Mouse (Mus musculus) common myeloid progenitor, adult 5-6 weeks (primary cell): ENCODE measurements at regions not wholly inside any gene's neighbourhood (a gene's known extent, or its start where the extent isn't known, plus 50 kb on each side); places are given as distances from the start of the nearest gene placed in this dataset.

Experiments
- ATAC-seq: replicated peaks from 2 replicates; pipeline ENCODE4 v1.8.0; 2016; ENCODE audit warnings: low read depth, mild to moderate bottlenecking, moderate TSS enrichment, inconsistent platforms; ENCODE audit not compliant: poor library complexity, severe bottlenecking

DNA sequence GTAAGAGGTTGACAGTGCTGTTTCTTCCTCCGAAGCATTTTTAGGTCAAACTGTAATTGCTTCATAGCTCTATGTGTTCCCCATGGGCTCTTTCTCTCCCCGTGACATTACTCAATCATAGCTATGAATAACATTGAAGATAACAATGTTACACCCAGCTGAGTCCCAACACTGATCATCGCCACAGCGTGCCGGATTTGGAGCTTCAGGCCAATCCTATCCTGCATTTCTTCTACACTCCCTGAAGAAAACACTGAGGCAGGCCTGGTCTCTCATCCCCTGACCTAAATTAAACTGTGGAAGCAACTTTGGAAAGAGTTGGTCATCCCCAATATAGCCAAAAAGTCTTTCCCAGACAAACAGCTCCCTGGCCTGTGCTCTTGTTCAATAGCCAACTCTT is 168.7 kb upstream of the Phyhipl start:
- ATAC-seq, result no peak

DNA sequence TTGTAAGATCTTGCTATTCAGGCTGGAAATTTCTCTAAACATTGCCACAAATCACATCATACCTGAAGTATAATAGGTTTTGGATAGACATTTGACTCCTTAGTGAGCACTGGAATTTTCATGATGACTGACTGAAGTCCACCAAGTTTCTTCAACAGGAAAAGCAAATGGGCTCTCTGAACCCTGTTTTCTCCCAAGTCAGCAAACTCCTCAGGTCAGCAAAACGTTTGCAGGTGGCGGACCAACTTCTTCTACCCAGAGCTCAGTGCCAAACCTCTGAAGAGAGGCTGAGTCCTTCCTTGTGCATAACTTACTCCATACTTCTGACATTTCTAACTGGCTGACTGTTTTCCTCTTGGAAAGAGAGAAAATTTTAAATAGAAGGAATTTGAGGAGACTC is 164.2 kb upstream of the Phyhipl start:
- no peak for ATAC-seq

DNA sequence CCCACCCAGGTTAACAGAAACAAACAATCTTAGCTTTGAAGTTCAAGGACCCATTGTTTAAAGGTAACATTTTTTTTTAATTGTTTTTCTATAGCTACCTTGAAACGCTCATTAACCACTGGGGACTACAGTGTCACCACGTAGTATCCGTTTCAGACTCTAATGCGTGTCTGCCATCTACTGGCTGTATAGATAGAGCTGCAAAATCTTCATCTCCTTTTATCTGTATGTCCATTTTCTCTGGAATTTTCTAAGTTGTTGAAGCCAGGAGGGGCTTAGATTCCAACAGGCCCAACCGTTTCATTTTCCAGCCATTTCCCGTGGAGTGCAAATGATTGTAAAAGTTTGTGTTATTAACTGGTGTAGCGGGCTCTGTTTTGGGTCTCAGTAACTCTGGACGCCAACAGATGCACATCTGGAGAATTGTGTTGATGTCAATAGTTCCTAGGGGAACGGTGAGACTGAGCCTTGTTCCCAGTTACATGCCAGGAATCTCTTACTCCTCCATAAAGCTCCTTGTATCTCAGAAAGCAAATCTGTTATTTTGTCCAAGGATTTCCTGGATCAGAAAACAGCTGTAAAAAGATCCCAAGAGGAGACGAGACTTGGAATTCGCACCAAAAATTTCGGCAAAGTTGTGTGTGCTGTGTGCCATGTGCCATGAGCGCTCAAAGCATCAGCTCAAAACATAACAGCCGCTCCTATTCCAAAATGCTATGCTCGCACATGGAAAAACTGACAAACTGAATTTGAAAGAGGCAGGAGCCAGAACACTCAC is 158.8 kb upstream of the Phyhipl start:
- no peak for ATAC-seq

DNA sequence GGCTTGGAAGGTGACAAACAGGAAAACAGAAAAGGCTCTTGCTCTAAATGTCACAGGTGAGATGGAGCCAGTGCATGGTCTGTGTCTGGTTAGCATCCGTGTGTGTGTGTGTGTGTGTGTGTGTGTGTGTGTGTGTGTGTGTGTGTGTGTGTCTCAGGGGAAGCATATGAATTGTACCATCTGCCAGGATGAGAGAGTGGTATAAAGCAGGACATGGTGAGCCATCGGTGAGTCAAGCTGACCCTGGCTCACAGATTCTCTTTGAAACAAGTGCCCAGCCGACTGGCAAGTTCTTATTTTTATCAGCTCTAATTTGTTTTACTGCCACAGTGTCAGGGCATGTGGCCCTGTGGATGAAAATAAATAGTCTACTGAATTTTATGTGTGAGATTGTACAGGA is 153.6 kb upstream of the Phyhipl start:
- ATAC-seq, result no peak

DNA sequence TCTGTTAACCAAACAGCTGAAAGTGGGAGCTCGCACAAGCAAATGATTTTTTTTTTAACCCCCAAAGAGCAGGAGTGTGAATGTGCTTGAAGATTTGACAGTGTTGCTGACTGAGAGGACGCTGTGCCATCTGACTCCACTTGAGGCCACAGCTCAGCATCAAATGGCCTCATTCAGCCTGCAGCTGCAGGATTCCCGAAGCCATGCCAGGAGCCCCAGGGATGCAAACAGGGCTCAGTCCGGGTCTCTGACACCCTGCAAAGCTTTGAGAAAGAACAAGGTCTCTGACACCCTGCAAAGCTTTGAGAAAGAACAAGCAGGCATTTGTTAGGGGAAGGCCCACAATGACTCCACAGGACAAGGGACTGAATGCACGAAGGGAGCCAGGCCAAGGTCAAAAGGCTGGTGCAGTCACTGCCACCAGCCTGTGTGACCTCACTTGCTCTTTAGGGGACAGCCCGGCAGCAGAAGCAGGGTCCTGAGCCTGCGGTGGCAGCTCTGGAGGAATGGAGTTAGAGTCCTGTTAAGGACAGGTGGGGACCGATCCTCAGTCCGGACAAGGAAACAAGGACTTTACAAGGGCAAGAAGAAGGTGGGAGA is 151.1 kb upstream of the Phyhipl start:
- no peak for ATAC-seq

DNA sequence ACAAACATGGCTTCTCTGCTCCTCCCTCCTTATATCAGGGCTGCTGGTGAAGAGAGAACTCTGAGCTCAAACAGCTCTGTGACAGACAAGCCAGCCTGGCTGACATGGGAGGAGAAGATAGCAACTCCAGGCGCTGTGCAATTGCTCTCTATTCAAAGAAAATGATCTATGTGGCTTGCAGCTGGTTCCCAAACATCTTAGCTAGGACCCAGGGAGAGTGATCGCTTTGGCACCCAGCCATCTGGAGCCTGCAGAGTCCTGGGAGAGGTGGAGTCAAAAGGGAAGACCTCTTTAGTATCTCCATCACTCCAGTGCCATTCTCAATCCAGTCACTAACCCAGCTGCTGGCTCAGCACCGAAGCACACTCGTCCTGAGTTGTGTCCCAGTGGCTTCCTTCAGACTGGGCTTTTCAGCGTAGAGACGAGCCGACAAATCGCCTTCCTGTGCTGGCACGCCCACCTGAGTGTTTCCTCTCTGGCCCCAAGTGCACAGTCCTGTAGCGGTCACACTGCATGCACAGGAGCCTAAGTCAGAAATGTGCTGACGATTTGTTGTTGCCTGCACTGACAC is 145.1 kb upstream of the Phyhipl start:
- ATAC-seq, result no peak

DNA sequence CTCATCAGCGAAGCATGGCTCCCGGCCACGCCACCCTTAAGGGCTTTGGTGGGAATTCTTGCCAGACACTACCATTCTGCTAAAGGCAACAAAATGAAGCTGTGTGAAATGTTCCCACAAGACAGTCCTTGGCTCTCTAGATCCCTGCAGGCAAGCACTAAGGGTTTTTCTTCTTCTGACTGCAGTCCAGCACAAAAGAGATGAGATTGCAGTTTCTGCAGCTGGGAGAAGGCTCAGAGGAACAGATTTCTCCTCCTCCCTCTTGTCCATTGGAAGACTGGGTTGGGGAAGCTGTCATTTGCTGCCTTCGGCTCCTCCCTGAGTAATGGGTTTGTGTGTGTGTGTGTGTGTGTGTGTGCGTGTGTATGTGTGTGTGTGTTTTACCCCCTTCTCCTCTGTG is 144.1 kb upstream of the Phyhipl start:
- ATAC-seq, result no peak

DNA sequence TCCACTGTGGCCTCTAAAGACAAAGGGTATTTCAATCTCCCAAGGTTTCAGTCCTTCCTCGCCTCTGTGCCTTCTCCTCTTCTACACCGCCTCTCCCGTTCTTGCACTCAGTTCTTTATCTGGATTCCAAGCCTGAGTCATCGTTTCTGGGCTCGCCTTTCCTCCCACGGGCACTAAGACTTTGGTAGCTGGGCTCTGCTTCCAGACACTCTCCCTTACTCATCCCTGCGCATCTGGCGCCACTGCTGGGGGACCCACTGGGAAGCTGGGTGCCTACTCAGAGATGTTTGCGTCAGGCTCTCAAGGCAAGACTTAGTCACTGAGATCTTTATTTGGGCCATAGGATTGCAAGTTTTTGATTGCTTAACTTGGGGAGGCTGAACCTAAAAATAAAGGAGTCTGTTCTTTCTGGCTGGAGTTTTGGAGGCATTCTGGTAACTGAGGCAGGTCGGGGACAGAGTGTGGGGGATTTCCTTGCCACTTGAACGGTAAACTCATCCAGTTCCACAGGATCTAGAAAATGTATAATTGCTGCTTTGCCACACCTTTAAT is 143.5 kb upstream of the Phyhipl start:
- no peak for ATAC-seq

DNA sequence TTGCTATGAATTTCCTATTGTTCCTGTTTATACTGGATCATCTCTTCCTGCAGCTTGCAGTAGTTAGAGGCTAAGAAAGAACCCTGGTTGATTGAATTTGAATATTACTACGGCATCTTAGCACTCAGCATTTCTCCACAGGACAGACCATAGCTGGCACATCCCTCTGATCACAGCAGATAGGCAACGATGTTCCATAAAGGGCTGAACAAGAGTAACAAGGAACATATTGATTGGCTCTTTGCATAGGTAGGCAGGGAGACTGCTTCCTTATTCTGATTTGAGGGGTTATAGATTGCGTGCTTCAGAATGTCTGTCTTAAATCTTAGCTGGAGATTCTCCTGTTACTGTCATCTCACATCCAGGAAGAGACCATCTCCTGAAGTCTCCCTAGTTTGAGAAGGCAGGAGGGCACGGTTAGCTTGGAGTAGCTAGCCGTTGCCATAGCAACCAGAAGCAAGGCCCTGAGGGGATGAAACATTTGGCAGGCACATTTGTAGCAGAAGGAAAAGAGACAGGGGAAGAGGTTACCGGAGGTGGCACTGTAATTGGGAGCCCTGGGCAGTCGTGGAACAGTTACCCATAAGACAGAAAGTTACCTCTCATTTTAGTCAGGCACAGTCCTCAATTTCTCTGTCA is 133.2 kb upstream of the Phyhipl start:
- no peak for ATAC-seq

DNA sequence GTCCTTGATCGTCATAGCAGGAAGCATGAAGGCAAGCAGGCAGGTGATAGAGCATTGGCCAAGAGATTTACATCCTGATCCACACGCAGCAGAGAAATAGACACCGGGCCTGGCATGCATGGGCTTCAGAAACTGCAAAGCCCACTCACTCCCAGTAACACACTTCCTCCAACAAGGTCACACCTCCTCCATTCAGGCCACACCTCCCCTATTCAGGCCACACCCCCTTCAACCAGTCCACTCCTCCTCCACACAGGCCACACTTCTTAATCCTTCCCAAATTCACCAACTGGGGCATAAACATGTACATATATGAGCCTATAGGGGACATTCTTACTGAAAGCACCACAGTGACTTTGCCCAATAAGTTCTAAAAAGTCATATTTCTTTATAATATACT is 125.3 kb upstream of the Phyhipl start:
- ATAC-seq, result no peak

- no peak for ATAC-seq
These were observed 122.8 kb upstream of the Phyhipl start for GRCm38 (mm10) chr10:70778596-70778995.

- ATAC-seq, result no peak
These were observed 118.8 kb upstream of the Phyhipl start for GRCm38 (mm10) chr10:70774571-70774970.

DNA sequence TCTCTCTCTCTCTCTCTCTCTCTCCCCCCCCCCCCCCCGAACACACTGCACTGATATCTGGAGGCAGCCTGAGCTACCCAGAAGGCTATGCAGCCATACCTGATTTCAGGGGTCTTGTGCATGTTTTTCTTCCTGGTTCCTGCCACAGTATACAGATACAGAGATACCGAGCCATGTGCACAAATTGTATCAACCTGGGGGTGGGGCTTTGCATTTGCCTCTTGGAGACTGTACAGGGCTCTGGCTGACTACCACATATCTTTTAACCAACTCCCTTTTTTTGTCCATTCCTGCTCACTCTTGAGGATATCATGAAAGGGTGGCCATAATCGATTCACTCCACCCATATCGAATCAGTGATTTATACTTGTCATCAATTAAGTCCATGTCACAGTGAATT is 118.4 kb upstream of the Phyhipl start:
- no peak for ATAC-seq

DNA sequence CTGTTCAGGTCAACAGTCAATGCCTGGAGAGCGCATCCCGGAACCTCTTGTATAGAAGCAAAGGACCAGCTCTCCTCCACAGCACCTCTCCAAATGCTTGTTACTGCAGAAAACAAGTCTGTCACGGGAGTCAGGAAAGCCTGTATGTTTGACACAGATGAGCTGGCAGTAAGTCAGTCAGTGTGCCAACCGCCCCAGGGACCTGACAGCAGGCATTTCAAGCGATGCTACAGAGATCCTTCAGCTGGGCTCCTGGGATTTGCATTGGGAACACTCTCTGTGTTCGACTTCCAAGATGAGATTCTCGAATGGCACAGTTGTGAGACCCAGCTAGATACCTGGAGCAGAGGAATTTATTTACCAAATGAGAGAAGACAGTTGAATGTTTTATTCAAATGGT is 111.7 kb upstream of the Phyhipl start:
- ATAC-seq, result no peak

DNA sequence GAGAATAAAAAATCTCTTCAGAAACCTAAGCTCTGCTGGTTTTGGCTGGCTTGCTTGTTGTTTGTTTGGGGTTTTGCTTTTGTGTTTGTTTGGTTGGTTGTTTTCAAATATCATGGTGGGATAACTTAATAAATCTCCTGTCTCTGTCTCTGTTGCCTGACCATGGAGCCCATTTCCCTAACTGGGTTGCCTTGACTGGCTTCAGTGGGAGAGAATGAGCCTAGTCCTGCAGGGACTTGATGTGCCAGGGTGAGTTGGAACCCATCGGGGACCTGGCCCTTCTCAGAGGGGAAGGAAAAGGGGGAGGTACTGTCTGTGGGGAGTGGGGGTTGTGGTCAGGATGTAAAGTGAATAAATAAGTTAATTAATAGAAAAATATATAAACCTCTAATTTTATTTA is 111.1 kb upstream of the Phyhipl start:
- ATAC-seq, result no peak

DNA sequence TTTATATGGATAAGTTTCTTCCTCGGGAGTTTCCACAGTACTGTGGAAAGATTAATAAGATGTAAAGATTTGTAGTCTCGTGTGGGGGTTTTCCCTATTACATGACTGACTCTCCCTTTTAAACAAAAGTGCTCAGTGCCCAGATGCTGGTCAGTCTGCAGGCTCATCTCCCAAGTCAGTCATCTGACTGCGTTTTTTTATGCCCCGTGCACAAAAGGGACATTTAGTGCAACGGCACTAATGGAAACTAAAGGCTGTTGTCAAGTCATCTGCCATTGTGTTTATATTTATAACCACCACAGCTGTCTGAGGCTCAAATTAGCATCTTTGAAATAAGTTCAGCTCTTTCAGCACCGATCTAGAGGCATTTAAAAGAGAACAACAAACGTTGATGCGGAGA is 110.7 kb upstream of the Phyhipl start:
- ATAC-seq, result no peak

DNA sequence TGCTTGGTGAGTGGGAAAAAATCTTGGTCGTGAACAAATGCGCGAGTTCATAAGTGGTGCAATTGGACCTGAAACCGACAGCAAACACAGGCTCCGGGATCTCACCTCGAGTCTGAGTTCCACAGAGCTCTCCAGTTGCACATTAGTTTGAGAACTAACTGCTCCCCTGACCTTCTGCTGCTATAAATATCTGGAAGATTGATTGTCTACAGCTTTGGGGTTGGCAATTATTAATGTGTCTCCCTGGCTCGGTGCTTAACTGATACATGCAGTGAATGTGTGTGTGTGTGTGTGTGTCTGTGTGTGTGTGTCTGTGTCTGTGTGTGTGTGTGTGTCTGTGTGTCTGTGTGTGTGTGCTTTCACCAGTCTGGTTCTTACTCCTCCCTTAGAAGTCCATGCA is 107.4 kb upstream of the Phyhipl start:
- ATAC-seq, result no peak

- ATAC-seq, result no peak
These were observed 103.9 kb upstream of the Phyhipl start for GRCm38 (mm10) chr10:70759686-70760085.

- no peak for ATAC-seq
These were observed 96.0 kb upstream of the Phyhipl start for GRCm38 (mm10) chr10:70751771-70752170.

DNA sequence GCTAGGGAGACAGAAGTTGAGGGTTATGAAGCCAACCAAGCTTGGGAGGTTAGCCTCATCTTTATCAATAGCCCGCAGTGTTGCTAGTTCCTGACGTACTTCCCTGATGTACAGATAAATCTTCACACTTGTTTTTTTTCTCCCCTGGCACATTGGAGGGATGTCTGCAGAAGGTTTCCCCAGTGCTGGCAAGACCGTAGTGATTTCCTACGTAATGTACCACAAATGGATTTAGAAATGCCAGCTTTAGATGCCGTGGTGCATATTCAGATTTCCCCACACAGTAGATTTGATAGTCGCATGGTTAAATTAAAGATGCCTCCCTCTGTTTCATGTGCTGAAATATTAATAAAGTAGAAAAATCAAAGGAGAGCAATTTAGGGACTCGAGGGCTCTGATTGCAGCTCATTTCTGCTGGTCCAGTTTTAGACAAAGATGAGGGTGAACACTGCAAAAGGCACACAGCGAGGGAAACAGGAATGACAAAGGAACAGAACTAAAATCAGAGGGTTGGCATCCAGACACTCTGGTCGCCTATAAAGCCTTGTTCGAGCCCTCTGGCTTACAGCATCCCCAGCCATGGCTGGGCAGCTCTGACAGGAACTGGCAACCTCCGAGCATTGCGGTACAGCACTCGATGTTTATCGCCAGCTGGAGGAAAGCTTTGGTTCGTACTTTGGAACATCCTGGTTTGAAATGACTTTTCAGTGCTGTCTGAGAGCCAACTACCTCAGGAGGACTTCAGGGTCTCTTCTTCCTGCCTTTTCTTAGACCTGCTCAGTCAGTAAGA is 94.8 kb upstream of the Phyhipl start:
- ATAC-seq, result no peak
